Mouse (Mus musculus) embryonic facial prominence, embryonic 13.5 days (tissue): ENCODE measurements around the gene Otoa. TPM values are rescaled to one million over a fixed set of nuclear protein-coding genes. Genes with fewer than 3 reads are reported as not detected.

ENCODE experiments used
- ATAC-seq: fragments of 200-750 bp; cut with Nextera tagmentation; 2 replicates; pipeline ENCODE4 v1.8.0; 2017; ENCODE audit warnings: low read depth; ENCODE audit not compliant: insufficient number of reproducible peaks, insufficient read depth, low FRiP score, low TSS enrichment
- H3K27ac ChIP-seq: fragments of 300-500 bp; sonication (generic); 2 replicates; pipeline ENCODE4 v1.5.1; 2015; ENCODE audit warnings: moderate library complexity, mild to moderate bottlenecking, inconsistent platforms
- H3K27me3 ChIP-seq: fragments of 300-500 bp; sonication (generic); 2 replicates; pipeline ENCODE4 v1.6.1; 2015; ENCODE audit warnings: mild to moderate bottlenecking, inconsistent platforms
- H3K36me3 ChIP-seq: fragments of 300-500 bp; sonication (generic); 2 replicates; pipeline ENCODE4 v1.6.1; 2015; ENCODE audit warnings: mild to moderate bottlenecking, inconsistent platforms
- H3K4me1 ChIP-seq: fragments of 300-500 bp; sonication (generic); 2 replicates; pipeline ENCODE4 v1.6.1; 2015; ENCODE audit warnings: inconsistent platforms
- H3K4me2 ChIP-seq: fragments of 300-500 bp; sonication (generic); 2 replicates; pipeline ENCODE4 v1.6.1; 2015; ENCODE audit warnings: moderate library complexity, mild to moderate bottlenecking, inconsistent platforms
- H3K4me3 ChIP-seq: fragments of 300-500 bp; sonication (generic); 2 replicates; pipeline ENCODE4 v1.5.1; 2015; ENCODE audit warnings: mild to moderate bottlenecking, inconsistent platforms
- H3K9ac ChIP-seq: fragments of 300-500 bp; sonication (generic); 2 replicates; pipeline ENCODE4 v1.6.1; 2015; ENCODE audit warnings: mild to moderate bottlenecking, inconsistent platforms
- H3K9me3 ChIP-seq: fragments of 300-500 bp; sonication (generic); 2 replicates; pipeline ENCODE4 v1.6.1; 2016; ENCODE audit warnings: inconsistent platforms
- WGBS: fragments of 180-500 bp; shearing (Covaris S2); methylation state at CpG from one replicate; pipeline ENCODE4 v1.1.7; 2015; ENCODE audit warnings: mixed read lengths; 5-methylcytosine and 5-hydroxymethylcytosine counted together
- polyA plus RNA-seq: library from polyadenylated mRNA; unstranded; fragments of >200 nt; fragmentation: Nextera tagmentation; extraction: Ambion mirVana; gene quantifications from 2 replicates; pipeline ENCODE4 v1.2.1, GENCODE M21; 2015

Otoa gene
- polyA plus RNA-seq, result 0.12 and 0.18 TPM in 2 replicates

DNA sequence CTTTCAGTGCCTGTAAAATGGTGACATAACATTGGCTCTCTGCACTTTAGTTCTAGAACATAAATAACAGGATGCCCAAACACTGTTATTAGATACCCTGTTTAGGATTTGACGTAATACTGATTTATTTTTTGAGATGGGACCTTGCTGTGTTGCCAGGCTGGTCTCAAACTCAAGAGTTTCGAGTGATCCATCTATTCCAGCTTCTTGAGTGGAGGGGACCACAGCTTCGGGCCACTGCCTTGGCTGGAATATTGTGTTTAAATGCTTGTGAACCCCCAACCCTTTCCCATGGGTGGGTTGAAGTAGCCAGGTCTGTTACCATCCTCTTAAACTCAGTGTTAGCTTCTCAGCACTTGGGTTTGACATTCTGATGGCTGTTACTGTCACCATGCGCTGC, at the start of gene Otoa:
Gene Otoa (plus strand): TSS at position 301 of the 400 bp plus-strand sequence.
- no peak within 1 kb of the TSS for H3K4me2 ChIP-seq
- 81% methylated on average over 4 of the region's 4 CpGs for WGBS

DNA sequence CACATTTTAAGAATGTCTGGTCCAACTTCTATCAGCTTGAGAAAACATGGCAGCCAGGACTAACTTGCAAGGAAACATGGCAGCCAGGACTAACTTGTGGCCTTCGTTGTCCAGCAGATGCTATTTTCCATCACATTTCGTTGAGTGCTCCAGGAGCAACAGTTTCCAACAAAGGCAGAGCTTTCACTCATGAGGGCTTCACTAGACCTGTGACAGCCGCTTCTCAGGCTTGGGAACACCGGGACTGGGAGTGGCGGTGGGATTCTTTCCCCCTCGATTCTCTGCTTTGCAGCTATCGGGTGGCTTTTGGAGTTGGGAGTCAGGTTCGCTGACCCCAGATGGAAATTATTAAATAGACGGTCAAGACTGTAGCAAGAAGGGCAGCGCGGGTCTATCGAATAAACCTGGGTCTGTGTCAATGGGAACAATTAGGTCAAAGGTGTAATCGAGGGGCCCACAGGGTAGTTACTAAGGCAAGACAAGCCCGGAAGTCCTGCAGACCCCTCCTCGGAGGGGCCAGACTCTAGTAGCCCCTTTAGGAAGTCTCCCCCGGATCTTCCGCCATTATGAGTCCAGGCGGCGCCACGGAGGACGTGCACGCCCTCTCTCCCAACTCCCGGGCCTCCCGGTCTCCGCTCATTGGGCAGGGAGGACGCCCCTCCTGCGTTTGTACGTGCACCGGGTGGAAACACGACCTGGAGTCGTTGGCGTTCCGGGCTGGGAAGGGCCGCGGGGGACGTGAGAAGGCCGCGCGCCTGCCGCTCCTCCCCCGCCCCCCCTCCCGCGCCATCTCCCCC, 47.4 kb upstream of the Otoa start, which contains the start of gene Mettl9:
Gene Mettl9 (plus strand): TSS at position 590 of the 797 bp plus-strand sequence.
- peak within 1 kb of the TSS; percentile 75 for H3K4me2 ChIP-seq
- peak within 1 kb of the TSS; percentile 98 for H3K9ac ChIP-seq
- H3K9me3 ChIP-seq, result no peaks in the 10 kb centered on the region
- H3K27ac ChIP-seq, result peak within 1 kb of the TSS; percentile 96
- 2% methylated on average over 40 of the region's 43 CpGs for WGBS
- no peaks in the 10 kb centered on the region for H3K36me3 ChIP-seq
- peaks cover 26% of the 10 kb centered on the region for H3K4me1 ChIP-seq
- H3K4me3 ChIP-seq, result peak within 1 kb of the TSS; percentile 81
- H3K27me3 ChIP-seq, result peaks cover 7% of the 10 kb centered on the region
- peak; percentile 96 for ATAC-seq

More for the DNA sequence above, at the start of gene Otoa:
- H3K27me3 ChIP-seq, result no peaks in the 10 kb centered on the region
- ATAC-seq, result no peak
- no peaks in the 10 kb centered on the region for H3K9me3 ChIP-seq
- peaks cover 26% of the 10 kb centered on the region for H3K36me3 ChIP-seq
- H3K4me1 ChIP-seq, result peaks cover 20% of the 10 kb centered on the region
- H3K9ac ChIP-seq, result no peak within 1 kb of the TSS
- H3K27ac ChIP-seq, result no peak within 1 kb of the TSS
- no peak within 1 kb of the TSS for H3K4me3 ChIP-seq

DNA sequence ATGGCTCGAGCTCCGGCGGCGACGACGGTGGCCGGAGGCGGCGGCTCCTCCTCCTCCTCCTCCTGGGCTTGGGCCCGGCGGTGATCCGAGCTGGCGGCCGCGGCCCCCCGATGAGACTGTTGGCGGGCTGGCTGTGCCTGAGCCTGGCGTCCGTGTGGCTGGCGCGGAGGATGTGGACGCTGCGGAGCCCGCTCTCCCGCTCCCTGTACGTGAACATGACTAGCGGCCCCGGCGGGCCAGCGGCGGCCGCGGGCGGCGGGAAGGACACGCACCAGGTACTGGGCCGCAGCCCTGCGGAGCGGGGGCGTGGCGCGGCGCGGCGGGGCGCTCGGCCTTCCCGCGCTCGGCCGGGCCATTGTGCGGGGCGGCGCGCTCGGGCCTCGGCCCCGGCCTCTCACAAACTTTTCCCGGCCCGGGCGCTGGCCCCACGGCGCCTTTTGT, 46.7 kb upstream of the Otoa start:
- Histone ChIP-seq H3K4me2 (peak overlapping the region; percentile 75), H3K9ac (peak overlapping the region; percentile 98), H3K9me3 (no peaks in the 10 kb centered on the region), H3K27ac (peak overlapping the region; percentile 96), H3K36me3 (no peaks in the 10 kb centered on the region), H3K4me3 (peak overlapping the region; percentile 81), H3K4me1 (peaks cover 29% of the 10 kb centered on the region), H3K27me3 (peaks cover 7% of the 10 kb centered on the region)
- WGBS, result under 1% methylated on average over 55 of the region's 63 CpGs
- peak; percentile 82 for ATAC-seq

DNA sequence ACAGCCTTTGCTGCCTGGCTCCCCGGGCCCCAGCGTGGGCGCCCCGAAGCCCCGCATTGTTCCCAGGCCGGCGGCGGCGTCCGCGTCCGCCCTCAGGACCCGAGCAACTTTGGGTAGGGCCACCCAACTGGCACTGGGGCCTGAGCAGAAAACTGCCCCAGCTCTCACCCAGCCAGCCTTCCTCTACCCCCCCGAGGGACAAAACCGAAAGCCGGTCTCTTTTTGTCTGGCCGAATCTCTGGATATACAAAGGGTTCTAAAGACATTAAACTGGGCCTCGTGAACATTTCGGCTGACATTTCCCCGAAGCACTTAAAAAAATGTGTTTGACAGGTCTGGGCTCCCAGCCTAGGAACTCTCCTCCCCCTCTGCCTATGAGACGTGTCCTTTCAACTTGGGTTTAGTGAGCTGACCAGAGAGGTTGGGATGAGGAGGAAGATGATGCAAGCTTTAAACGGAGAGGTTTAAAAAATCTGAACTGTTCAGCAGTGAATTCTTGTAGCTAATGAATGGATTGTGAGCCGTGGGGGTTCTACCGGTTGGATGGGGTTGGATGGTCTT, 46.2 kb upstream of the Otoa start:
- H3K27me3 ChIP-seq, result peaks cover 7% of the 10 kb centered on the region
- ATAC-seq, result peak; percentile 58; the same call in 1 of the 2 replicates
- H3K9me3 ChIP-seq, result no peaks in the 10 kb centered on the region
- H3K4me2 ChIP-seq, result peak overlapping the region; percentile 75
- peak overlapping the region; percentile 96 for H3K27ac ChIP-seq
- under 1% methylated on average over 24 of the region's 24 CpGs for WGBS
- peaks cover 34% of the 10 kb centered on the region for H3K4me1 ChIP-seq
- no peaks in the 10 kb centered on the region for H3K36me3 ChIP-seq
- H3K9ac ChIP-seq, result peak overlapping the region; percentile 98
- H3K4me3 ChIP-seq, result peak overlapping the region; percentile 81

DNA sequence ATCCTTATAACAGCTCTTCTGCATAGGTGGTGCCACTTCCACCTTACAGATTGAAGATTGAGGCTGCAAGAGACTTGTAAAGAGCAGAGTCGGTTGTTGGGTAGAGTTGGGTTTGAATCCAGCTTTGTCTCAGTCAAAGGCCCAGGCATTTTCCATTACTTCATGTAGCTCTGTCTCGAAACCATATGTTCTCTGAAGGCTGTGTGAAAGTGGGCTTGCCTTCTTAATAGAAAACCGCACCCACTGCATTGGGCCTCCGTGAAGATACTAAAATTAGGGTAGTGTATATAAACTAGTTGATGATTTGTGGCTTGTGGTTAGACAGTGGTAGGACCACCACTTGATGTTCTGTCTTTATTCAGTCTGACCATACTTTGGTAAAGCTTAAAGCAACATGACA, 40.9 kb upstream of the Otoa start:
- Histone ChIP-seq H3K27me3 (no peaks in the 10 kb centered on the region), H3K9ac (no peak overlapping the region), H3K4me3 (no peak overlapping the region), H3K4me2 (no peak overlapping the region), H3K4me1 (peaks cover 51% of the 10 kb centered on the region), H3K27ac (no peak overlapping the region), H3K9me3 (no peaks in the 10 kb centered on the region), H3K36me3 (no peaks in the 10 kb centered on the region)
- ATAC-seq, result no peak
- 67% methylated on average over 4 of the region's 4 CpGs for WGBS

DNA sequence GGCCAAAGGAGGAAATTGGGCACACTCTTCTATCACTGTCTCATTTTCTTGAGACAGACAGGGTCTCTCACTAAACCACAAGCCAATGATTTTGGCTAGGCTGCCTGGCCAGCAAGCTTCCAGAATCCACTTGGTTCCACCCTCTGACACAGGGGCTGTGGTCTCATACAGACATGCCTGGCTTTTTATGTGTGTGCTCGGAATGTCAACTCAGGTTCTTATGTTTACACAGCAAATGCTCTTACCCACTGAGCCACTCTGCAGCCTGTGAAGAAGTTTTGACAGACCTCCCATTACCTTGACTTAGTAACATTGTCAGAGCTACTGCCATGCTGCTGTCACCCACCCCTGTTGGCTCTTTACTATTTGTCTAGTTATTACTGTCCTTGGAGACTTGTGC, 39.5 kb upstream of the Otoa start:
- no peak overlapping the region for H3K4me3 ChIP-seq
- H3K27me3 ChIP-seq, result no peaks in the 10 kb centered on the region
- peaks cover 39% of the 10 kb centered on the region for H3K4me1 ChIP-seq
- H3K36me3 ChIP-seq, result no peaks in the 10 kb centered on the region
- 67% methylated on average over 1 of the region's 1 CpGs for WGBS
- no peak overlapping the region for H3K27ac ChIP-seq
- H3K9ac ChIP-seq, result no peak overlapping the region
- H3K9me3 ChIP-seq, result no peaks in the 10 kb centered on the region
- ATAC-seq, result no peak
- no peak overlapping the region for H3K4me2 ChIP-seq

DNA sequence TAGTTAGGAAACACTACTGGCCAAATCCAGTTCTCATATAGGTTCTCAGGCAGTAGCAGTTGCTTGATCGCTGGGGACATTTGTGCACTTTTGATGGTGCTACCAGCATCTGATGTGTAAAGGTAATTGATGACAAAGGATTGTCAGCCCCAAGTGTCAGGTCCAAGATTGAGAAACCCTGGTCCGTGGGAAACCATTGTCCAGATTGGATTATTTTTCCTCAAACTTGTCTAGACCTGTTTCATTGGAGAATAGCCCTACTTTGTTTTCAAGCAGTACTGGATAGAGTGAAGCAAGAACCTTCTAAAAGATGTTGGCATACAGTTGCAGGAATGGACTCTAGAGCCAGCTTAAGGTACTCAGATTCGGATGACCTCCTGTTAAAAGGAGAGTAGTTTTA, 38.4 kb upstream of the Otoa start:
- Histone ChIP-seq H3K27me3 (no peaks in the 10 kb centered on the region), H3K9ac (no peak overlapping the region), H3K36me3 (no peaks in the 10 kb centered on the region), H3K4me2 (no peak overlapping the region), H3K9me3 (no peaks in the 10 kb centered on the region), H3K4me3 (no peak overlapping the region), H3K27ac (no peak overlapping the region), H3K4me1 (peaks cover 29% of the 10 kb centered on the region)
- 89% methylated on average over 3 of the region's 3 CpGs for WGBS
- ATAC-seq, result no peak

DNA sequence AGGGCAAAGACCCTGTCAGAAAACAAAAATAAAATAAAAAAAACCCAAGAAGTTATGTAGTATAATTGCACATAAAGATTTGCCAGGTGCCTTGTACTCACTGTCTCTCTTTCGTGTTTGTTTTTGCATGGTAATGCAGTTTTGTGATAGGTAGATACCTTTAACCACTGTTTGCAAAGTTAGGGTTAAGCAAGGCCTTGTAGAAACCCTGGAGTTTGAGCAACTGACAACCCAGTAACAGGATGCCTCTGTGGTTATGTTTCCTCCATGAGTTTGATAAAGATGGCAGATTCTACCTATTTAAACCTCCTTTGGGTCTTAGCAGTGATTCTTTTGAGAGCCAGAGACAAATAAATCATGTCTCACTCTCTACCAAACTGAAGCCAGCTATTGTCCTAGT, 37.9 kb upstream of the Otoa start:
- Histone ChIP-seq H3K27ac (no peak overlapping the region), H3K4me3 (no peak overlapping the region), H3K4me1 (peaks cover 26% of the 10 kb centered on the region), H3K27me3 (no peaks in the 10 kb centered on the region), H3K9me3 (no peaks in the 10 kb centered on the region), H3K9ac (no peak overlapping the region), H3K36me3 (peaks cover 4% of the 10 kb centered on the region; the same call in 1 of the 2 replicates), H3K4me2 (no peak overlapping the region)
- no peak for ATAC-seq
- 96% methylated on average over 1 of the region's 1 CpGs for WGBS

DNA sequence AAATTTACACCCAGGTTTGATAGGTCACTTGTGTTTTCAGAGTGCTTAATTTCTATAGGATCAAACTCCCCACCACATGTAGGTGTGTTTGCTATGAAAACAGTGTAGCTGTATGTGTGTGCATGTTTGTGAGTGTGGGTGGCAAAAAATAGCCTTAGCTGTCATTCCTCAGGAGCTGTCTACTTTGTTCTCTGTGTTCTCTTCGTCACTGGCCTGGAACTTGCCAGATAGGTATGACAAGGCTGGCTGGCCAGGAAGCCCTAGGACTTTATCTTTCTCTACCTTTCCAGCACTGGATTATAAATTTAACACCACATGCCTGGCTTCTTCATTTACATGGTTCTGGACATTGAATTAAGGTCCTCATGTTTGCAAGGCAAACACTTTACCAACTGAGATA, 37.2 kb upstream of the Otoa start:
- no peak for ATAC-seq
- H3K27me3 ChIP-seq, result no peaks in the 10 kb centered on the region
- peaks cover 24% of the 10 kb centered on the region for H3K4me1 ChIP-seq
- H3K9me3 ChIP-seq, result no peaks in the 10 kb centered on the region
- no peak overlapping the region for H3K9ac ChIP-seq
- H3K4me2 ChIP-seq, result no peak overlapping the region
- H3K4me3 ChIP-seq, result no peak overlapping the region
- 91% methylated on average over 1 of the region's 1 CpGs for WGBS
- peaks cover 6% of the 10 kb centered on the region; the same call in 1 of the 2 replicates for H3K36me3 ChIP-seq
- H3K27ac ChIP-seq, result no peak overlapping the region

DNA sequence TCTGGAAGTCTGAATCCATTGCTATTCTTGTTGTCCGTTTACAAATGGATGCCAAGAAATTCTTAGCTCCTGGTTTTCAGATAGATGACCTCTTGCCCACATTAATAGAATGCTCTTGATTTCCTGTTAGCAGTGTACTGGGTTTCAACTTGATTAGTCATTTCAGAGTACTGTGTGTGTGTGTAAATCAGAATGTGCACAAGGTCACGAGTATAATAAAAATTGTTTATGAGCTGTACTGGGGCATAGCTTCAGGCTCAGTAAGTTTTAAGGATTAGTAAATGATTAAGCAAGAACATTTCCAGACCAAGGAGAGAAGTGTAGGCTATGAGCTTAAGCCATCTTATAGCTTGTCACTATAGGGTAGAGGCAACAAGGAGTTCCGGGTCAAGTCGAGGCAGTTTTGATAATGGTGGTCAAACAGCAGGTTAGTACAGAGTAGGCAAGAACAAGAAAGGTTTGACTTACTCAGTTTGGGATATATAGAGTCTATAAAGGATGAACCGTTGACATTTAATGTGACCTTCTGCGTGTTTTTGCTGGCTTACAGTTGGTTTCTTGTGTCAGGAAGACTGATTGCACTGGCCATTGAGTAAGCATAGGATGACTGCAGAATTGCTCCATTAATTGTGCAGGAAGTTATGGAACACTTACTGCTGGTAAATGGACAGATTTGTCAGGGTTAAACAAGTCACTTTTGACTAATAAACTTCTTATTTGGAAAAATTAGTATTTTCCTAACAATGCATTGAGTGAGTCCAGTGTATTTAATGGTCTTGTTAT, 35.6 kb upstream of the Otoa start:
- no peak for ATAC-seq
- 93% methylated on average over 6 of the region's 6 CpGs for WGBS
- peaks cover 11% of the 10 kb centered on the region for H3K4me1 ChIP-seq

DNA sequence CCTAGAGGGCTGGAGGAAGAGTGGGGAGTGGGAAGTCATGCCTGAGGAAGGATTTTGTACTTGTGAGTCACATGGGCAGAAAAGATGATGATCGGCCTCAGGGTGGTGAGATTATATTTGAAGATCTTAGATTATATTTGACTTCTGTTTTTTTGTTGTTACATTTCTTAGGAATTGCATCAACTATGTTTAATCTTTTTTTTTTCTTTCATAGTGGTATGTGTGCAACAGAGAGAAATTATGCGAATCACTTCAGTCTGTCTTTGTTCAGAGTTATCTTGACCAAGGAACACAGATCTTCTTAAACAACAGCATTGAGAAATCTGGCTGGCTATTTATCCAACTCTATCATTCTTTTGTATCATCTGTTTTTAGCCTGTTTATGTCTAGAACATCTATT, 33.8 kb upstream of the Otoa start:
- Histone ChIP-seq H3K4me2 (no peak overlapping the region), H3K27ac (no peak overlapping the region), H3K9ac (no peak overlapping the region), H3K36me3 (peaks cover 15% of the 10 kb centered on the region), H3K4me3 (no peak overlapping the region), H3K27me3 (no peaks in the 10 kb centered on the region), H3K4me1 (no peaks in the 10 kb centered on the region), H3K9me3 (no peaks in the 10 kb centered on the region)
- ATAC-seq, result no peak
- WGBS, result 90% methylated on average over 2 of the region's 2 CpGs

More for the DNA sequence above, 35.6 kb upstream of the Otoa start:
- Histone ChIP-seq H3K36me3 (peaks cover 9% of the 10 kb centered on the region; the same call in 1 of the 2 replicates), H3K27me3 (no peaks in the 10 kb centered on the region), H3K4me3 (no peak overlapping the region), H3K4me2 (no peak overlapping the region), H3K9me3 (no peaks in the 10 kb centered on the region), H3K9ac (no peak overlapping the region), H3K27ac (no peak overlapping the region)
